Mouse (Mus musculus) Muller cell, postnatal 12 days (primary cell): ENCODE data around the gene Slc30a9.

ENCODE experiments used
- DNase-seq: peaks from one replicate; pipeline ENCODE4 v3.0.0-alpha.2; 2015; ENCODE audit errors: inconsistent ontology term

The Slc30a9 gene

DNA sequence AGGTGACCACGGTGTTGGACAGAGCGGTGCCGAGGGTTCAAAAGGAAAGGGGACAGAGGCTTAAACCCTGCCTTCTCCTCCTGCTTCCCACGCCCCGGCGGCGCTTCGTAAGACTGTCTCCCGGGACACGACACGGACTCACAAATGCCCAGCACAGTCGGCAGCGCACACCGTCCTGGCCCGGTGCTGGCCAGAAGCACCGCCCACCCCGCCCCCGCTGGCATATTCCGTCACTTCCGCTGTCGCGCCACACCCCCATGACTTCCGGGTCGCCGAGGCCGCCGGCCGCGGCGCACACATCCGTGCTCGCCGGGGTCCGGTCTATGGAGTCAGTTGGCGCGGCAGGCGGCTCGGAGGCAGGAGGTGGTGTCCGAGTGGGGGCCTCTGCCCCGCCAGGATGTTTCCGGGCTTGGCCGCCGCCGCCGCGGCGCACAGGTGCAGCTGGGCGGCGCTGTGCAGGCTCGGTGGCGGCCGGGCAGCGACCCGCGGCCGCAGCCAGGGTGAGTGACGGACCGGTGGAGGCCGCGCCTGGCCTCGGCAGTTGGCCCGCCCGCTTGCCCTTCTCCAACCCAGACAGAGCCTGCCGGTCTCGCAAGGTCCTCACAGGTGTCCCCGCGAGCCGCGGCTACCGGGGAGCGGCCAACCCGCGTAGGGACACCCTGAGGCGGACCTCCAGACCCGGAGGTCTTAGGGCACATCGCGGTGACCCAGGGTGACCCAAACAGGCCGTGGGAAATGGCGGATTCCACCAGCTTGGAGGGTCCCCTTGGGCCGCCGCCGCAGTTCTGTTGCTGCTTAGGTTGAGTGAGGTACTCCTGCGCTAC is at the start of gene Slc30a9:
Gene Slc30a9 (plus strand): TSS at position 258 of the 824 bp plus-strand sequence.
- peak; percentile 95 for DNase-seq

- DNase-seq: no peak
Observed at GRCm38 (mm10) chr5:67258473-67258872, 48.3 kb upstream of the Slc30a9 start.

GRCm38 (mm10) chr5:67260159-67260530 is 46.6 kb upstream of the Slc30a9 start:
- DNase-seq: no peak

GRCm38 (mm10) chr5:67260531-67261371 is 46.0 kb upstream of the Slc30a9 start, which contains the start of gene Tmem33:
Gene Tmem33, plus strand, starts transcription at chr5:67260565.
- peak; percentile 96 for DNase-seq

GRCm38 (mm10) chr5:67262964-67263363 is 43.8 kb upstream of the Slc30a9 start:
- DNase-seq: no peak

- DNase-seq: no peak
Observed at GRCm38 (mm10) chr5:67266106-67266505, 40.6 kb upstream of the Slc30a9 start.

DNA sequence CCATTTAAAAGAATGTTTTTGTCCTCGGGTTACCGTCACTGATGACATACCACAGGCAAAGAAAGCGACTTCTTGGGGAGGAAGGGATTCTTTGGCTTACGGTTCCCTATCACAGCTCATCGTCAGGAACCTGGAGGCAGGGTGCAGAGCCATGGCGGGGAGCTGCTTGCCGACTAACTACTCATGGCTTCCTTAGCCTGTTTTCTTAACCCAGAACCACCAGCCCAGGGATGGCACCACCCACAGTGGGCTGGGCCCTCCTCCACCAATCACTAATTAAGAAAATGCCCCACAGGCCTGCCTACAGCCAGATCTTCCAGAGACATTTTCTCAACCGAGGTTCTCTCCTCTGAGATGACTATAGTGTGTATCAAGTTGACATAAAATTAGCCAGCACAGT is 37.4 kb upstream of the Slc30a9 start:
- no peak for DNase-seq

- no peak for DNase-seq
Observed at GRCm38 (mm10) chr5:67279407-67279806, 27.3 kb upstream of the Slc30a9 start.

DNA sequence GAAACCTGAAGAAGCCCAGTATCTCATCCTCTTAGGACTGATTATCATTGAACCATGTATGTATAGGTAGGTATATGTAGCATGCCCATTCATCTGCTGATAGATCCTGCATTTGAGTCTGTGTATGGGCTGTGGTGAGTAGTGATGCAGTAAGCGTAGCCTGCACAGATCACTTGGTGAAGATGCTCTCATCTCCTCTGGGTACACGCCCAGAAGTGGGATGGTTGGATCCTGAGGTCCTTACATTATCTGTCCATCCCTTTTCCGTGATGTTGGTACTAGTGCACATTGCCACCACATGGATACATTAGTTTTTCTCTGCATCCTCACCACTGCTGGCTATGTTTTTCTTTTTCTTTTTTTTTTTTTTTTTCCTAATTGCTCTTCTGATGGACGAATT is 26.9 kb upstream of the Slc30a9 start:
- no peak for DNase-seq

- DNase-seq: no peak
Observed at GRCm38 (mm10) chr5:67280400-67280799, 26.4 kb upstream of the Slc30a9 start.

DNA sequence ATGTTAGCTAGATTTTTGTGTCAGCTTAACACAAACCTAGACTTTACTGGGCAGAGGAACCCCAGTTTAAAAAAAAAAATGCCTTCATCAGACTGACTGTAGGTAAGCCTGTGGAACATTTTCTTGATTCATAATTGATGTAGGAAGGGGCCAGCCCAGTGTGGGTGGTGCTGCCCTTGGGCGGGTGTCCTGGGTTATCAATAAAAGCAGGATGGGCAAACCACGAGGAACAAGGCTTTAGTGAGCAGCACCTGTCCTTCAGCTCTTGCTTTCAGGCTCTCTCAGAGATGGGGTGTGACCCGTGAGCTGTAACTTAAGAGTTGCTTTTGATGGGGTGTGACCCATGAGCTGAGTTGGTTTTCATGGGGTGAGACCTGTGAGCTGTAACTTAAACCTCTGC is 11.7 kb upstream of the Slc30a9 start:
- DNase-seq: no peak

DNA sequence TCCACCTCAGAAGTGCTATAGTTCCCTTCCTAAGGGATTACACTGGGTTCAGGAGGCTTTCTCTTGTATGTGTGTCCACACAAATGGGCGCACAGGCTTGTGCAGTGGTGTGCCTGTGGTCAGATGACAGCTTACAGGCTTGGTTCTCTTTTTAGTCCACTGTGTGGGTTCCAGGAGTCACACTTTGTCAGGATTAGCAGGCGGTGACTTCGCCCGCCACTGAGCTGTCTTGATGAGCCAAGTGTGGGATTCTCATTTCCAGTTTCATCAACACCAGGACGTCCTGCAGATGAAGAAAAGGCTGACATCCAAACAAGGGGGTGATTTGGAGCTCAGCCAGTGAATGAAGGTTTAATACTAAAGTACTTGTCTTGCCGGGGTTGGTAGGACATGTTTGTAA is 11.1 kb upstream of the Slc30a9 start:
- DNase-seq: no peak

GRCm38 (mm10) chr5:67296171-67296570 is 10.6 kb upstream of the Slc30a9 start:
- DNase-seq: no peak

GRCm38 (mm10) chr5:67297026-67297813 is 9.5 kb upstream of the Slc30a9 start:
- no peak for DNase-seq

DNA sequence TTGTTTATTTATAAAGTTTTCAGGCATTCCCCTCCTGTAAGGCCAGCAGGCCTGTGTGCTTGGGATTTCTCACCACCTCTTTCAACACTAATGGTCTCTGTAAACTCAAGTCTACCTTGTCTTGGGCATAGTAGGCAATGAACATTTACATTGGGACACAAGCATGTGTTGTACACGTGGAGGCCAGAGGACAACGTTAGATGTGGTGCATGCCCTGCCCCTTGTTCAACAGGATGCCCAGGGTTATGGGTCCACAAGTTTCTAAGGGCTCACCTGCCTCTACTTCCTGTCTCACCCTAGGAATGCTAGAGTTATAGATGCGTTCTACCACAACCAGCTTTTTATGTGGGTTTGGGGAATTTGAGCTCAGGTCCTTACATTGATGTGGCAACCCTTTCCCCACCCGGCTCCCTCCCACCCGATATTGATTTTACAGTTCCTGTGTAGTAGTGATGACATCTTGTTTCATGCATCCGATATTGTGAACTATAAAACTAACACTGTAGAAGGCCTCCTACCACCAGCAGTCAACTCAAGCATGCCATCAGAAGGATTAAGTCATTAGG is 6.8 kb upstream of the Slc30a9 start:
- DNase-seq: no peak

- DNase-seq: no peak
Observed at GRCm38 (mm10) chr5:67300926-67301597, 5.7 kb upstream of the Slc30a9 start.

- peak; percentile 9 for DNase-seq
Observed at GRCm38 (mm10) chr5:67301722-67302331, 4.9 kb upstream of the Slc30a9 start.

GRCm38 (mm10) chr5:67303816-67304215 is 2.9 kb upstream of the Slc30a9 start:
- no peak for DNase-seq

GRCm38 (mm10) chr5:67307659-67308222 is 986 bp downstream of the Slc30a9 start:
- DNase-seq: peak; percentile 14

GRCm38 (mm10) chr5:67311811-67312521 is 5.2 kb downstream of the Slc30a9 start:
- DNase-seq: no peak
